Mouse (Mus musculus) lung, embryonic 14.5 days (tissue): Measurements from ENCODE around the gene Camk1d. TPM values are rescaled to one million over a fixed set of nuclear protein-coding genes. Genes with fewer than 3 reads are reported as not detected.

ENCODE experiments used
- ATAC-seq: fragments of 200-750 bp; cut with Nextera tagmentation; 2 replicates; pipeline ENCODE4 v1.8.0; 2017; ENCODE audit warnings: mild to moderate bottlenecking, moderate TSS enrichment, moderate library complexity; ENCODE audit not compliant: insufficient read depth
- DNase-seq: peaks from one replicate; pipeline ENCODE4 v3.0.0-alpha.2; 2015
- H3K27ac ChIP-seq: fragments of 300-500 bp; sonication (generic); 2 replicates; pipeline ENCODE4 v1.5.1; 2014; ENCODE audit warnings: low read depth, mild to moderate bottlenecking, moderate library complexity
- H3K27me3 ChIP-seq: fragments of 300-500 bp; sonication (generic); 2 replicates; pipeline ENCODE4 v1.6.1; 2014; ENCODE audit warnings: low read length, control low read depth; ENCODE audit not compliant: insufficient read depth
- H3K36me3 ChIP-seq: fragments of 300-500 bp; sonication (generic); 2 replicates; pipeline ENCODE4 v1.6.1; 2014; ENCODE audit warnings: control low read depth; ENCODE audit not compliant: insufficient read depth
- H3K4me1 ChIP-seq: fragments of 300-500 bp; sonication (generic); 2 replicates; pipeline ENCODE4 v1.6.1; 2014; ENCODE audit warnings: antibody characterized with exemption, control low read depth; ENCODE audit not compliant: insufficient read depth
- H3K4me2 ChIP-seq: fragments of 300-500 bp; sonication (generic); 2 replicates; pipeline ENCODE4 v1.6.1; 2014; ENCODE audit warnings: mild to moderate bottlenecking
- H3K4me3 ChIP-seq: fragments of 300-500 bp; sonication (generic); 2 replicates; pipeline ENCODE4 v1.5.1; 2014; ENCODE audit warnings: low read depth, low read length
- H3K9ac ChIP-seq: fragments of 300-500 bp; sonication (generic); 2 replicates; pipeline ENCODE4 v1.6.1; 2014
- H3K9me3 ChIP-seq: fragments of 300-500 bp; sonication (generic); 2 replicates; pipeline ENCODE4 v1.6.1; 2016; ENCODE audit warnings: low read depth, low read length, control low read depth
- CTCF ChIP-seq: IDR thresholded peaks from 2 replicates; pipeline ENCODE4 v1.5.1; 2016; ENCODE audit warnings: antibody characterized with exemption, low read depth
- WGBS: fragments of 180-500 bp; shearing (Covaris S2); extraction: QIAGEN DNeasy Blood & Tissue Kit; methylation state at CpG from one replicate; pipeline ENCODE4 v1.1.7; 2014; 5-methylcytosine and 5-hydroxymethylcytosine counted together
- polyA plus RNA-seq: library from polyadenylated mRNA; unstranded; fragments of >200 nt; fragmentation: Nextera tagmentation; extraction: Ambion mirVana; gene quantifications from 2 replicates; pipeline ENCODE4 v1.2.1, GENCODE M21; 2014

Gene Camk1d
- polyA plus RNA-seq, 1 experiment from 2014 or later: 2.9 TPM

DNA sequence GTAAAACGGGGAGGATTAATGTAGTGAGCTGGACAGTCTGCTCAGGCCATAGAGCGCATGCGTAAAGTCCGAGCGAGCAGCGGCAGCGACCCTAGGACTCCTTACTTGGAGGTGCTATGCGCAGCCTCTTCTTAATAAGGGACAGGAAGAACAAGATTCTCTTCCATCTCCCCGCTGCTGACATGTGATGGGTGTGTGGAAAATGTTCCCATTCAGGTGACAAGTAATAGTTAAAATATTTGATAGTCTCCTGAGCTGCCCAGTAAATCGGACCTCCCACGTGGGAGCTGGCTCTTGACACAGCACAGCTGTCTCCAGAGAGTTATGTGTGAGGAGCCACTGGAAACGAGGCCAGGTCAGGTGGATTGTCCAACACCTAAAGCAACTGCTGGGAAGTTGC, 32.2 kb upstream of the Camk1d start:
- Histone ChIP-seq H3K36me3 (no peaks in the 10 kb centered on the region), H3K4me3 (peak overlapping the region; percentile 20; the same call in 1 of the 2 replicates), H3K27ac (no peak overlapping the region), H3K4me1 (peaks cover 3% of the 10 kb centered on the region; the same call in 1 of the 2 replicates), H3K9me3 (no peaks in the 10 kb centered on the region), H3K9ac (no peak overlapping the region), H3K27me3 (no peaks in the 10 kb centered on the region), H3K4me2 (peak overlapping the region; percentile 54)
- TF ChIP-seq CTCF: no peak
- 26% methylated on average over 12 of the region's 12 CpGs for WGBS
- ATAC-seq: peak; percentile 85
- DNase-seq: peak; percentile 80

DNA sequence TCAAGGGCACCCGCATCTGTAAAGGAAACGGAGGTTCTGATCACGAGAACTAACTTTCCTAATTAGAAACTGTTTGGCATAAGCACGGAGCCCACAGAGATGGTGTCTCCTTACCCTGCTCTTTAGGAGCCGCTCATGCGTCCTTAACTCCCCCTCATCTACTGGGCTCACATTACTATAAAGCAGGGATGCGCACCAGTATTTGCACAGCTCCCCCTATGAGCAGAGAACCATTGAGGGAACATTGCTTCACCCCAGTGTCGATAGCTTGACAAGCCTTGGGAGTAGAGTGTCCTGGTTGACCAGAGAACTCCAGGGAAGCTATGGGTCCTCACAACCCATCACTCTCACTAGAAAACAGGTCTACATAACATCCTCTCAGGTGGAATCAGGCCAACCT, 29.6 kb upstream of the Camk1d start:
- Histone ChIP-seq H3K36me3 (no peaks in the 10 kb centered on the region), H3K27ac (no peak overlapping the region), H3K4me2 (no peak overlapping the region), H3K4me1 (peaks cover 3% of the 10 kb centered on the region; the same call in 1 of the 2 replicates), H3K27me3 (no peaks in the 10 kb centered on the region), H3K9me3 (no peaks in the 10 kb centered on the region), H3K4me3 (no peak overlapping the region), H3K9ac (no peak overlapping the region)
- TF ChIP-seq CTCF: no peak
- DNase-seq (no peak), ATAC-seq (no peak)
- WGBS: 90% methylated on average over 8 of the region's 8 CpGs

DNA sequence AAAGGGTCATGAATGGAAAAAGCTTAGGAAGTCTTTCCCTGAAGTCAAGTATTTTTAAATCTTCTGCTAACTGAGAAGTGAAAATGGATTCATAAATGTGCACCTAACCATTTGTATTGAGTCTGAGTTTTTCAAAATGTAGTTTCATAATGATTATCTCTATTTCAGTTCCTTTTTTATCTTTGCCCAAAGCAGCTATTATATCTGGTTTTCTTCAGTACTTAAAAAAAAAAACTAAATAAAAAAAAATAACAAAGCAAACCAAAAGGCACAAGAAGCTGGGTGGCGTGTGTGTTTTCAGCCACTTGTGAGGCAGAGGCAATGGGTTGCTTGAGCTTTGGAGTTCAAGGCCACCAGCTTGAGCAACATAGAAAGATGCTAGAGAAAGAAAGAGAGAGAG, 26.6 kb upstream of the Camk1d start:
- H3K4me1 ChIP-seq: no peaks in the 10 kb centered on the region; the same call in 1 of the 2 replicates
- no peaks in the 10 kb centered on the region for H3K27me3 ChIP-seq
- H3K9me3 ChIP-seq: no peaks in the 10 kb centered on the region
- no peak for ATAC-seq
- H3K4me3 ChIP-seq: no peak overlapping the region
- whole genome bisulfite sequencing: 69% methylated on average over 1 of the region's 1 CpGs
- DNase-seq: no peak
- H3K9ac ChIP-seq: no peak overlapping the region
- no peak for TF ChIP-seq CTCF
- no peak overlapping the region for H3K27ac ChIP-seq
- H3K4me2 ChIP-seq: no peak overlapping the region
- H3K36me3 ChIP-seq: no peaks in the 10 kb centered on the region

GRCm38 (mm10) chr2:5735881-5736280, 21.6 kb upstream of the Camk1d start:
- 33% methylated on average over 2 of the region's 2 CpGs for WGBS
- Histone ChIP-seq H3K4me3 (no peak overlapping the region), H3K4me2 (no peak overlapping the region), H3K4me1 (no peaks in the 10 kb centered on the region; the same call in 1 of the 2 replicates), H3K9ac (no peak overlapping the region), H3K36me3 (no peaks in the 10 kb centered on the region), H3K27me3 (no peaks in the 10 kb centered on the region), H3K9me3 (no peaks in the 10 kb centered on the region), H3K27ac (no peak overlapping the region)
- DNase-seq: no peak
- no peak for ATAC-seq
- TF ChIP-seq CTCF: no peak

DNA sequence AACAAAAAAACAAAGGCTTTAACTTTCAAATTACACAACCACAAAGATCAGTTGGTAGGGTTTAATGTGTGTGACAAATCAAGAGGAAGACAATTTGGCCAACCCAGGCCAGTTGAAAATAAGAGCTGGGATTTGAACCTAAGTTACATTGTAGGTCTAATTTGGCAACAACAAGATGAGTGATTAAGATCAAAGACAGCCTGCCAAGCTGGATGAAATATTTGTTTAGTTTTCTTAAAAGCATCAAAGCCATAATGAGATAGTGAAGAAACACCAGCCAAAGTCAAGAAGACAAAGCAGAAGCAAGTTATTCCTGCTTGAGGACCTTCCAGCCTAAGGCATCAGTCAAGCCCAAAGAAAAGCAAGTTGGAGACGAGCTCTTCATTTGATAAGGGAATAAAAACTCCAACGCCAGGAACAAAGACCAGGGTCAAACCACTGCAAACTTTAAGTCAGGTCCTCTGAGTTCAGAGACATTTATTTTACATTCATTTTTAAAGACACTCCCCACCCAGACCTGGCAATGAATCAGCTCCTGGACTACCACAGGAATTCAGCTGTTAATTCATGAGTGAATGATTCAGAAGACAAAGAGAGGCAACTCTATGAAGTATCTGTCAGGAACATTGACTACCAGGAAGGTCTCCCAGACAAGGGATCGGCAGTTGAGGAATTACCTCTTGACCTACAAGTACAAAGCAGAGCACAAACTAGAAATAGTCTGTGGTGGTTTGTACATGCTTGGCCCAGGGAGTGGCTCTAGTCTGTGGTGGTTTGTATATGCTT, 19.2 kb upstream of the Camk1d start:
- Histone ChIP-seq H3K4me1 (no peaks in the 10 kb centered on the region; the same call in 1 of the 2 replicates), H3K9ac (no peak overlapping the region), H3K4me3 (no peak overlapping the region), H3K36me3 (no peaks in the 10 kb centered on the region), H3K27me3 (no peaks in the 10 kb centered on the region), H3K27ac (no peak overlapping the region), H3K9me3 (no peaks in the 10 kb centered on the region), H3K4me2 (no peak overlapping the region)
- TF ChIP-seq CTCF: no peak
- no peak for ATAC-seq
- 53% methylated on average over 3 of the region's 3 CpGs for WGBS
- DNase-seq: no peak

- DNase-seq (peak; percentile 46), ATAC-seq (peak; percentile 71)
- Histone ChIP-seq H3K4me1 (no peaks in the 10 kb centered on the region; the same call in 1 of the 2 replicates), H3K4me2 (no peak overlapping the region), H3K4me3 (no peak overlapping the region), H3K9ac (no peak overlapping the region), H3K27me3 (no peaks in the 10 kb centered on the region), H3K9me3 (no peaks in the 10 kb centered on the region), H3K27ac (peak overlapping the region; percentile 27; the same call in 1 of the 2 replicates), H3K36me3 (no peaks in the 10 kb centered on the region)
- WGBS: 65% methylated on average over 5 of the region's 5 CpGs
- no peak for TF ChIP-seq CTCF
These were observed 17.7 kb upstream of the Camk1d start for GRCm38 (mm10) chr2:5732047-5732446.

GRCm38 (mm10) chr2:5730364-5730792, 16.1 kb upstream of the Camk1d start:
- peak; percentile 67 for DNase-seq
- H3K4me3 ChIP-seq: no peak overlapping the region
- no peaks in the 10 kb centered on the region for H3K4me1 ChIP-seq
- H3K27me3 ChIP-seq: no peaks in the 10 kb centered on the region
- H3K36me3 ChIP-seq: no peaks in the 10 kb centered on the region
- H3K27ac ChIP-seq: peak overlapping the region; percentile 63
- H3K9me3 ChIP-seq: no peaks in the 10 kb centered on the region
- TF ChIP-seq CTCF: no peak
- H3K9ac ChIP-seq: no peak overlapping the region
- WGBS: 40% methylated on average over 15 of the region's 15 CpGs
- peak; percentile 76 for ATAC-seq
- H3K4me2 ChIP-seq: peak overlapping the region; percentile 25; the same call in 1 of the 2 replicates
